Mouse (Mus musculus) CD4-positive, CD25-positive, alpha-beta regulatory T cell, adult 9 weeks (primary cell): ENCODE data around the gene Syngr1. TPM values are rescaled to one million over a fixed set of nuclear protein-coding genes. Genes with fewer than 3 reads are reported as not detected.

ENCODE experiments used
- polyA plus RNA-seq: library from polyadenylated mRNA; unstranded; fragments of 100-300 nt; shearing (Covaris generic); gene quantifications from one replicate; pipeline ENCODE4 v1.2.1, GENCODE M21; 2017

The Syngr1 gene
- polyA plus RNA-seq = 0.32 TPM

GRCm38 (mm10) chr15:80091121-80091955, at the start of gene Syngr1, which contains the start of gene Rpl3:
TSS of gene Syngr1 (plus strand) at chr15:80091334.
TSS of gene Rpl3 (minus strand) at chr15:80091868.

GRCm38 (mm10) chr15:80132993-80133586, 42.0 kb downstream of the Syngr1 start, which contains the start of gene Tab1:
TSS of gene Tab1 (plus strand) at chr15:80133127.

Other genes with a start within 250 kb of the Syngr1 start
- 544 TPM for gene Apobec3, start 199.7 kb upstream of the Syngr1 start, polyA plus RNA-seq
- 69.2 TPM for gene Cbx7, start 120.2 kb upstream of the Syngr1 start, polyA plus RNA-seq
- 1.0 TPM for gene Pdgfb, start 76.4 kb upstream of the Syngr1 start, polyA plus RNA-seq
- 2,051 TPM for gene Rpl3, start 534 bp downstream of the Syngr1 start, polyA plus RNA-seq
- gene Tab1, start 41.8 kb downstream of the Syngr1 start, polyA plus RNA-seq = 27.7 TPM
- not detected for gene Mgat3, start 82.4 kb downstream of the Syngr1 start, polyA plus RNA-seq
- gene Mief1, start 142.7 kb downstream of the Syngr1 start, polyA plus RNA-seq = 36.4 TPM
- gene AC140267.1, start 144.5 kb downstream of the Syngr1 start, polyA plus RNA-seq = not detected
- 127 TPM for gene Atf4, start 163.8 kb downstream of the Syngr1 start, polyA plus RNA-seq
- 23.2 TPM for gene Rps19bp1, start 173.0 kb downstream of the Syngr1 start, polyA plus RNA-seq
- gene Cacna1i, start 195.9 kb downstream of the Syngr1 start, polyA plus RNA-seq = 0.02 TPM